Mouse (Mus musculus): ENCODE measurements around the gene Ap3m1.

GRCm38 (mm10) chr14:21034271-21034670 is 18.0 kb downstream of the Ap3m1 start:
- TF ChIP-seq POLR2A (IDR thresholded peaks at IDR 0.05; ENCODE audit: insufficient read depth, low read depth, low read length) (no peak), CTCF (IDR thresholded peaks at IDR 0.05) (no peak), EP300 (IDR thresholded peaks at IDR 0.05; ENCODE audit: insufficient read depth, low read depth, low read length) (no peak)

Data from heart, adult 2 months (tissue).